8 mouse cellular contexts compared by ENCODE assay signal in the genomic region with DNA sequence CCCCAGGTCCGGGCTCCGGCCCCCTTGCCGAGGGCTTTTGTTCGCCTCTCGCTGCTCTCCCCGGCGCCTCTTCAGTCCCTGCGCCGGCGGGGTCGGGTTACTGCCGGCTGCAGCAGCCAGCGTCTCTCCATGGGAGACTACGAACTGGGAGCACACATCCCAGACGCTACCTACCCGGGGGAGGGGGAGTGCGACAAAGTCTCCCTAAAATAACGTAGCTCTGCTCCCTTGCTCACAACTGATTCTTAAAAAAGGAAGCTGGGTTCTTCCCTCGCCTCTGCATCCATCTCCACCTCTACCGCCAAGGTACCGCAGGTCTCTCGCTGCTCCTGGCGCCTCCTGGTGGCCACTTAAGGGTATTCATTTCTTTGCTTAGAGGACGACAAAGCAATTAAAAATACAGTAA. TPM values are rescaled to one million over a fixed set of nuclear protein-coding genes. Genes with fewer than 3 reads are reported as not detected.
DNase-seq lines count a peak whose midpoint lies in the region; ATAC-seq and TF ChIP-seq lines count a peak whose summit lies in the region.

A gene (minus strand): TSS at position 292 of the 406 bp plus-strand sequence.

- ATAC-seq in embryonic facial prominence, embryonic 14.5 days (ENCODE audit: low read depth), result peak; percentile 38; the same call in 1 of the 2 replicates
- ATAC-seq in limb, embryonic 11.5 days (ENCODE audit: insufficient number of reproducible peaks, low FRiP score, low TSS enrichment, low read depth), result no peak; the same call in 1 of the 2 replicates
- peak; percentile 72 for ATAC-seq in midbrain, embryonic 13.5 days

- peak within 1 kb of the TSS; percentile 97 for H3K4me2 ChIP-seq in embryonic facial prominence, embryonic 14.5 days (ENCODE audit: low read depth, low read length)
- H3K4me2 ChIP-seq in limb, embryonic 11.5 days (ENCODE audit: low read depth, severe bottlenecking), result peak within 1 kb of the TSS; percentile 97
- peak within 1 kb of the TSS; percentile 71 for H3K4me2 ChIP-seq in midbrain, embryonic 13.5 days (replicated peaks)

- no peak for TF ChIP-seq POLR2A in bone marrow, adult 2 months (IDR thresholded peaks at IDR 0.05; ENCODE audit: borderline replicate concordance, control insufficient read depth, low read depth, low read length)

- TF ChIP-seq CTCF in bone marrow, adult 2 months (IDR thresholded peaks at IDR 0.05; ENCODE audit: control insufficient read depth, insufficient read depth, low read length), result peak; percentile 79

- no peak within 1 kb of the TSS for H3K27ac ChIP-seq in bone marrow, adult 2 months (ENCODE audit: control insufficient read depth, insufficient read depth, low read depth, low read length, poor library complexity)
- no peak within 1 kb of the TSS; the same call in 1 of the 2 replicates for H3K27ac ChIP-seq in embryonic facial prominence, embryonic 14.5 days (replicated peaks; ENCODE audit: low read depth, low read length)
- H3K27ac ChIP-seq in limb, embryonic 11.5 days (replicated peaks; ENCODE audit: low read depth, low read length), result no peak within 1 kb of the TSS
- H3K27ac ChIP-seq in midbrain, embryonic 13.5 days, result peak within 1 kb of the TSS; percentile 99

- H3K4me1 ChIP-seq in bone marrow, adult 2 months (ENCODE audit: control insufficient read depth, insufficient read depth, low read length), result no peaks in the 10 kb centered on the region
- peaks cover 19% of the 10 kb centered on the region; the same call in 1 of the 2 replicates for H3K4me1 ChIP-seq in embryonic facial prominence, embryonic 14.5 days (ENCODE audit: control insufficient read depth, insufficient read depth, low read length)
- H3K4me1 ChIP-seq in limb, embryonic 11.5 days (ENCODE audit: control insufficient read depth, insufficient read depth, low read length), result peaks cover 9% of the 10 kb centered on the region
- H3K4me1 ChIP-seq in midbrain, embryonic 13.5 days (replicated peaks), result peaks cover 19% of the 10 kb centered on the region

- no peaks in the 10 kb centered on the region for H3K36me3 ChIP-seq in embryonic facial prominence, embryonic 14.5 days (ENCODE audit: control insufficient read depth, insufficient read depth, low read length)
- no peaks in the 10 kb centered on the region for H3K36me3 ChIP-seq in limb, embryonic 11.5 days (ENCODE audit: control insufficient read depth, insufficient read depth, low read length)
- H3K36me3 ChIP-seq in midbrain, embryonic 13.5 days, result peaks cover 37% of the 10 kb centered on the region

- H3K9me3 ChIP-seq in embryonic facial prominence, embryonic 14.5 days (ENCODE audit: control insufficient read depth, low read length), result no peaks in the 10 kb centered on the region
- H3K9me3 ChIP-seq in limb, embryonic 11.5 days (ENCODE audit: control insufficient read depth, low read length), result no peaks in the 10 kb centered on the region
- H3K9me3 ChIP-seq in midbrain, embryonic 13.5 days, result peaks cover 34% of the 10 kb centered on the region

- under 1% methylated on average over 24 of the region's 24 CpGs for WGBS in bone marrow, adult 2 months
- under 1% methylated on average over 24 of the region's 24 CpGs for WGBS in embryonic facial prominence, embryonic 14.5 days
- WGBS in limb, embryonic 11.5 days, result under 1% methylated on average over 24 of the region's 24 CpGs
- under 1% methylated on average over 24 of the region's 24 CpGs for WGBS in midbrain, embryonic 13.5 days

- DNase-seq in 3T3-L1 (ENCODE audit: low read depth, low spot score), result peak; percentile 56
- DNase-seq in embryonic facial prominence, embryonic 14.5 days (ENCODE audit: low spot score), result peak; percentile 86
- DNase-seq in heart, adult 9 months (ENCODE audit: low spot score in 2 of 2), result peak; percentile 24 to 64
- peak; percentile 64 to 78 for DNase-seq in kidney, adult 8-10 months
- DNase-seq in limb, embryonic 11.5 days (ENCODE audit: low spot score), result peak; percentile 88
- peak; percentile 47 to 63 for DNase-seq in spleen, postnatal 14 days (ENCODE audit: low spot score in 2 of 2)

- H3K27me3 ChIP-seq in embryonic facial prominence, embryonic 14.5 days (replicated peaks; ENCODE audit: control insufficient read depth, insufficient read depth, low read length), result peaks cover 53% of the 10 kb centered on the region
- peaks cover 47% of the 10 kb centered on the region for H3K27me3 ChIP-seq in limb, embryonic 11.5 days (ENCODE audit: control insufficient read depth, insufficient read depth, low read length)
- H3K27me3 ChIP-seq in midbrain, embryonic 13.5 days, result no peaks in the 10 kb centered on the region

- H3K9ac ChIP-seq in embryonic facial prominence, embryonic 14.5 days (ENCODE audit: low read depth, low read length), result peak within 1 kb of the TSS; percentile 66
- peak within 1 kb of the TSS; percentile 24 for H3K9ac ChIP-seq in limb, embryonic 11.5 days (ENCODE audit: low read length)
- H3K9ac ChIP-seq in midbrain, embryonic 13.5 days (replicated peaks), result peak within 1 kb of the TSS; percentile 90

- H3K4me3 ChIP-seq in bone marrow, adult 2 months (replicated peaks; ENCODE audit: control insufficient read depth, low read depth, low read length), result no peak within 1 kb of the TSS
- H3K4me3 ChIP-seq in embryonic facial prominence, embryonic 14.5 days (ENCODE audit: low read depth, low read length), result peak within 1 kb of the TSS; percentile 60
- H3K4me3 ChIP-seq in limb, embryonic 11.5 days (ENCODE audit: low read depth, low read length), result peak within 1 kb of the TSS; percentile 41
- peak within 1 kb of the TSS; percentile 68 for H3K4me3 ChIP-seq in midbrain, embryonic 13.5 days (replicated peaks)

RNA-seq across cellular contexts. Expression of the gene that starts here (rescaled TPM):
- polyA plus RNA-seq in bone marrow, adult 2 months (2011; ENCODE audit: insufficient read depth, insufficient read length, low replicate concordance, missing spikeins), result not detected in 2 replicates
- 0.14 and 0.24 TPM in 2 replicates for polyA plus RNA-seq in embryonic facial prominence, embryonic 14.5 days (2014; fragmentation: Nextera tagmentation; extraction: Ambion mirVana)
- polyA plus RNA-seq in limb, embryonic 11.5 days (2014; fragmentation: Nextera tagmentation; extraction: Ambion mirVana), result 0.12 and 0.38 TPM in 2 replicates
- polyA plus RNA-seq in midbrain, embryonic 13.5 days (2015; fragmentation: Nextera tagmentation; extraction: Ambion mirVana), result 5.5 and 6.6 TPM in 2 replicates

Comparison
In these comparisons a context has a peak if more than half of its experiments do, and no peak if none do; other contexts are left out.
1. Peak in DNase-seq, ATAC-seq, H3K4me3 ChIP-seq, H3K9ac ChIP-seq and H3K4me2 ChIP-seq in embryonic facial prominence, embryonic 14.5 days; RNA of the gene not detected or under 1 TPM.
2. Peak in DNase-seq, H3K4me3 ChIP-seq, H3K9ac ChIP-seq and H3K4me2 ChIP-seq in limb, embryonic 11.5 days; RNA of the gene not detected or under 1 TPM.
3. H3K9ac ChIP-seq: peak in every context shown above with its lines; median percentile 90 in midbrain, embryonic 13.5 days; 66 in embryonic facial prominence, embryonic 14.5 days; 24 in limb, embryonic 11.5 days.